Mouse (Mus musculus) kidney, adult 11 months (tissue): ENCODE results near the gene 3110040M04Rik.
A peak's percentile ranks its signal among the peaks of the same experiment; 100 is the strongest.
"Not testable (repeated sequence)": the region's sequence is repeated elsewhere in the genome, so short reads cannot be mapped to it uniquely, and the experiment has no call there.

Source experiments
- DNase-seq: peaks from one replicate; pipeline ENCODE4 v3.0.0; 2022

3110040M04Rik gene

GRCm38 (mm10) chr1:151192739-151193138, 11.2 kb upstream of the 3110040M04Rik start:
- DNase-seq: not testable (repeated sequence)

GRCm38 (mm10) chr1:151195986-151196385, 7.9 kb upstream of the 3110040M04Rik start:
- DNase-seq: not testable (repeated sequence)

GRCm38 (mm10) chr1:151196690-151197089, 7.2 kb upstream of the 3110040M04Rik start:
- not testable (repeated sequence) for DNase-seq

- not testable (repeated sequence) for DNase-seq
Observed at GRCm38 (mm10) chr1:151198120-151198519, 5.8 kb upstream of the 3110040M04Rik start, which contains the start of gene Gm47995. Gene Gm47995, plus strand, starts transcription at chr1:151198448.

- DNase-seq: not testable (repeated sequence)
Observed at GRCm38 (mm10) chr1:151200620-151201019, 3.3 kb upstream of the 3110040M04Rik start.

- not testable (repeated sequence) for DNase-seq
Observed at GRCm38 (mm10) chr1:151202771-151203170, 1.1 kb upstream of the 3110040M04Rik start.

- DNase-seq: not testable (repeated sequence)
Observed at GRCm38 (mm10) chr1:151208493-151208892, 4.6 kb downstream of the 3110040M04Rik start.

- DNase-seq: not testable (repeated sequence)
Observed at GRCm38 (mm10) chr1:151208944-151209343, 5.0 kb downstream of the 3110040M04Rik start.

- not testable (repeated sequence) for DNase-seq
Observed at GRCm38 (mm10) chr1:151209824-151210355, 6.0 kb downstream of the 3110040M04Rik start, which contains the start of gene Gm47996. Gene Gm47996, plus strand, starts transcription at chr1:151210131.

GRCm38 (mm10) chr1:151211666-151212065, 7.7 kb downstream of the 3110040M04Rik start:
- not testable (repeated sequence) for DNase-seq

GRCm38 (mm10) chr1:151214862-151215261, 10.9 kb downstream of the 3110040M04Rik start:
- DNase-seq: no peak

- no peak for DNase-seq
Observed at GRCm38 (mm10) chr1:151215985-151216384, 12.1 kb downstream of the 3110040M04Rik start.

GRCm38 (mm10) chr1:151216417-151216816, 12.5 kb downstream of the 3110040M04Rik start:
- DNase-seq: peak; percentile 84

- no peak for DNase-seq
Observed at GRCm38 (mm10) chr1:151219045-151219444, 15.1 kb downstream of the 3110040M04Rik start.

GRCm38 (mm10) chr1:151220098-151220497, 16.2 kb downstream of the 3110040M04Rik start:
- no peak for DNase-seq

GRCm38 (mm10) chr1:151222561-151223267, 18.8 kb downstream of the 3110040M04Rik start:
- DNase-seq: no peak

GRCm38 (mm10) chr1:151223377-151223776, 19.5 kb downstream of the 3110040M04Rik start:
- DNase-seq: no peak

GRCm38 (mm10) chr1:151224536-151224935, 20.6 kb downstream of the 3110040M04Rik start:
- no peak for DNase-seq

GRCm38 (mm10) chr1:151227506-151227905, 23.6 kb downstream of the 3110040M04Rik start:
- no peak for DNase-seq

- no peak for DNase-seq
Observed at GRCm38 (mm10) chr1:151228320-151228989, 24.5 kb downstream of the 3110040M04Rik start.

- DNase-seq: no peak
Observed at GRCm38 (mm10) chr1:151232346-151232745, 28.4 kb downstream of the 3110040M04Rik start.

- DNase-seq: no peak
Observed at GRCm38 (mm10) chr1:151233756-151234155, 29.8 kb downstream of the 3110040M04Rik start.

GRCm38 (mm10) chr1:151235574-151235973, 31.7 kb downstream of the 3110040M04Rik start:
- DNase-seq: no peak
